20 mouse cellular contexts compared by ENCODE assay signal in the genomic region with DNA sequence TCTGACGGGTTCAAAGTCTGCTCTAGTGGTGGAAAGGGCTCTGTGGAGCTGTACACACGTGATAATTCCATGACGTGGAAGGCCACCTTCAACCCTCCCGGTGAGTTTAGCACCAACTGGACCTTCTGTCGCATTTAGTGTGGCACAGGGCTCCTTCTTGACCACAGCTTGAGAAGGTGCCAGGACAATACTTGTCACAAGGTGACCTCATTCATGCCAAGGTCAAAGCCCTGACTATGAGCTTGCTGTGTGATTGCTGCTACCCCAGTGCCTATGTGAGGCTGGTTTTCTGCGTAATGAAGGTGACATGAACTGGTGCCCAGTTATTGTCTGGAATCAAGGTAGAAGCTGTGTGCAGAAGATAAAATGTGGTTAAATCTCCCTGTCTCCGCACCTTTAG. TPM values are rescaled to one million over a fixed set of nuclear protein-coding genes. Genes with fewer than 3 reads are reported as not detected.
DNase-seq lines count a peak whose midpoint lies in the region; TF ChIP-seq lines count a peak whose summit lies in the region.
"Had no signal": no experiment of that assay in that cellular context is flagged by ENCODE, and none has a peak within 500 bp of the region (broad histone marks: within the 10 kb centered on the region; RNA-seq: fewer than 3 reads in every experiment).

No protein-coding gene starts in this region.

- no peak for TF ChIP-seq CTCF in cortical plate, adult 2 months (IDR thresholded peaks at IDR 0.05; ENCODE audit: extremely low read depth, insufficient read depth, low read length)

- H3K36me3 ChIP-seq in limb, embryonic 10.5 days = no peaks in the 10 kb centered on the region
- H3K36me3 ChIP-seq: embryonic facial prominence, embryonic 13.5 days; embryonic facial prominence, embryonic 15.5 days; forebrain, embryonic 10.5 days; forebrain, embryonic 12.5 days; G1E had no signal

- peaks cover 12% of the 10 kb centered on the region for H3K4me1 ChIP-seq in cortical plate, adult 2 months (ENCODE audit: control insufficient read depth, insufficient read depth, low read length)
- H3K4me1 ChIP-seq in limb, embryonic 10.5 days = peaks cover 8% of the 10 kb centered on the region

- 91% methylated on average over 7 of the region's 7 CpGs for WGBS in limb, embryonic 10.5 days

- no peaks in the 10 kb centered on the region for H3K27me3 ChIP-seq in limb, embryonic 10.5 days (ENCODE audit: low read depth, poor library complexity, severe bottlenecking)
- H3K27me3 ChIP-seq: embryonic facial prominence, embryonic 13.5 days; embryonic facial prominence, embryonic 15.5 days; forebrain, embryonic 12.5 days had no signal

- DNase-seq in adrenal gland, adult 2 months = peak; percentile 55
- DNase-seq in adrenal gland, adult 18-20 months (ENCODE audit: low spot score in 2 of 2) = no peak
- peak; percentile 28 for DNase-seq in adrenal gland, postnatal 14 days
- DNase-seq in adrenal gland, adult 8-10 months = no peak
- peak; percentile 21 for DNase-seq in adrenal gland, postnatal 25 days
- no peak for DNase-seq in limb, embryonic 10.5 days (ENCODE audit: low spot score)
- DNase-seq: B cell, adult 2 months; cerebellum, adult 11-12 months; cerebellum, adult 2 months; cerebellum, adult 9-10 months; cerebellum, postnatal 10 days; cerebellum, postnatal 25 days; embryo, embryonic 11 days had no signal

- no peak overlapping the region for H3K4me3 ChIP-seq in cortical plate, adult 2 months (ENCODE audit: insufficient read depth, low read length)
- no peak overlapping the region for H3K4me3 ChIP-seq in limb, embryonic 10.5 days
- H3K4me3 ChIP-seq: embryonic facial prominence, embryonic 13.5 days; embryonic facial prominence, embryonic 15.5 days; erythroblast, embryonic 14.5 days; forebrain, embryonic 10.5 days; forebrain, embryonic 12.5 days had no signal

- no peaks in the 10 kb centered on the region for H3K9me3 ChIP-seq in limb, embryonic 10.5 days (replicated peaks)
- H3K9me3 ChIP-seq: embryonic facial prominence, embryonic 13.5 days; embryonic facial prominence, embryonic 15.5 days; forebrain, embryonic 10.5 days; forebrain, embryonic 12.5 days had no signal

- no peak for TF ChIP-seq POLR2A in cortical plate, adult 2 months (IDR thresholded peaks at IDR 0.05; ENCODE audit: extremely low read depth, insufficient read depth, low read length)

- H3K27ac ChIP-seq in cortical plate, adult 2 months (ENCODE audit: insufficient read depth, low read length) = 0 out of 2 replicates have a peak overlapping the region, but pooled peaks have one; percentile 32
- H3K27ac ChIP-seq in limb, embryonic 10.5 days = no peak overlapping the region
- H3K27ac ChIP-seq: embryonic facial prominence, embryonic 13.5 days; embryonic facial prominence, embryonic 15.5 days; forebrain, embryonic 10.5 days; forebrain, embryonic 12.5 days had no signal

RNA-seq across cellular contexts. Expression of a gene that starts 25.9 kb away (rescaled TPM):
- 1 to 10 TPM; 3.8 to 8.6 TPM for total RNA-seq in adrenal gland, adult 2 months (2021)
- polyA plus RNA-seq in adrenal gland, adult 2 months (2012; rRNA removed) = 2.4 and 2.5 TPM in 2 replicates
- 1 to 10 TPM; 3.2 to 7.8 TPM for total RNA-seq in adrenal gland, adult 18-20 months (2021)
- total RNA-seq in adrenal gland, postnatal 14 days (2021) = 4.9 and 5.0 TPM in 2 replicates
- total RNA-seq in adrenal gland, adult 8-10 months (2022) = 1 to 10 TPM; 2.4 to 4.2 (median 3.7) TPM
- total RNA-seq in adrenal gland, postnatal 25 days (2021) = 1.6 and 2.3 TPM in 2 replicates
- polyA plus RNA-seq in cortical plate, adult 2 months (2012; rRNA removed) = 3.1 and 3.5 TPM in 2 replicates
- 0.06 TPM in 1 of 2 replicates, not detected in the other for polyA plus RNA-seq in limb, embryonic 10.5 days (2016; fragmentation: Nextera tagmentation; extraction: Ambion mirVana)
- polyA plus RNA-seq: erythroblast, embryonic 14.5 days; G1E had no signal

Comparison
In these comparisons a context has a peak if more than half of its experiments do, and no peak if none do; other contexts are left out.
1. DNase-seq: peak in adrenal gland, adult 2 months (single experiment), adrenal gland, postnatal 14 days (single experiment) and adrenal gland, postnatal 25 days (single experiment); none in adrenal gland, adult 18-20 months (0 of 2), adrenal gland, adult 8-10 months (single experiment) and limb, embryonic 10.5 days (single experiment).